Mouse (Mus musculus): ENCODE results near the gene Mbd5.

DNA sequence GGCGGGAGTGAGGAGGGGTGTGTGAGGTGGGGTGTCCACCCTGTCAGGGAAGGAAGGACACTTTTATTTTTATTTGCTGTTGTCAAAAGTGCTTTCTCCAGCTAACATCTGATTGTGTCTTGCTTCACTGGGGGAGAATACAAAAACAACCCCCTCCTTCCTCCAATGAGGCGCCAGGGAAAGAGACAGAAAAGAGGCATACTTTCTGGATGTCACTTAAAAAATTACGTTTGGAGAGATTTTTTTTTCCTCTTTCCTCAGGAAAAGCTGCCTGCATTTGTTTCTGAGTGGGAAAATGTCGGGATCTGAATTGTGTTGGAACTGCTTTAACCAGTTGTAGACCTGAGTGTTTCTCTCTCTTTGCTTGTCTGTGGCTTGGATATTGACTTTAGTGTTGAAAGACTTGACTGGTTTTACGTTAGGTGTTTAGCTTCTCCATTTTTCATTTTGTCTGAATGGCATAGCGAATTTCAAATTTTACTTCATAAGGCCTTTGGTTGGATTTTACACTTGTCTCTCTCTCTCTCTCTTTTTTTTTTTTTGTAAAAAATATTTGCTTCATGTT lies 1.1 kb downstream of the Mbd5 start:
- TF ChIP-seq POLR2A (IDR thresholded peaks at IDR 0.05; ENCODE audit: extremely low read depth, insufficient read depth, low read length) (no peak), CTCF (IDR thresholded peaks at IDR 0.05; ENCODE audit: low read depth, low read length) (no peak)

Measured in liver, adult 2 months (tissue).